Comparison of ENCODE assay signal across 10 mouse cellular contexts in genomic region chr16:30096475-30096874, GRCm38 (mm10). TPM values are rescaled to one million over a fixed set of nuclear protein-coding genes. Genes with fewer than 3 reads are reported as not detected.
A peak's percentile ranks its signal among the peaks of the same experiment; 100 is the strongest.
DNase-seq lines count a peak whose midpoint lies in the region; ATAC-seq and TF ChIP-seq lines count a peak whose summit lies in the region.
"Had no signal": no experiment of that assay in that cellular context is flagged by ENCODE, and none has a peak within 500 bp of the region (broad histone marks: within the 10 kb centered on the region; RNA-seq: fewer than 3 reads in every experiment).

No protein-coding gene starts in this region.

- H3K9me3 ChIP-seq in heart, postnatal 0 days (replicated peaks; ENCODE audit: control insufficient read depth, low read length), result no peaks in the 10 kb centered on the region
- H3K9me3 ChIP-seq in midbrain, embryonic 15.5 days, result no peaks in the 10 kb centered on the region
- H3K9me3 ChIP-seq: forebrain, embryonic 12.5 days had no signal

- no peak for DNase-seq in heart, postnatal 0 days (ENCODE audit: low spot score)
- no peak for DNase-seq in heart, adult 18-20 months
- peak; percentile 45 for DNase-seq in embryo, embryonic 9.5 days (ENCODE audit: extremely low spot score)
- peak; percentile 14 to 34 for DNase-seq in gastrocnemius, adult 8-10 months (ENCODE audit: low spot score in 2 of 2)
- peak; percentile 40 for DNase-seq in lung, postnatal 14 days
- no peak for DNase-seq in cerebellum, adult 9-11 months
- DNase-seq in cerebellum, postnatal 4 days (ENCODE audit: low spot score in 2 of 2), result no peak

- ATAC-seq in heart, postnatal 0 days (ENCODE audit: insufficient read depth, low read depth), result peak; percentile 20; the same call in 1 of the 2 replicates
- no peak for ATAC-seq in midbrain, embryonic 15.5 days (replicated peaks)
- ATAC-seq: hindbrain, embryonic 16.5 days had no signal

- 22% methylated on average over 7 of the region's 7 CpGs for WGBS in heart, postnatal 0 days
- 51% methylated on average over 7 of the region's 7 CpGs for WGBS in midbrain, embryonic 15.5 days

- H3K36me3 ChIP-seq in heart, postnatal 0 days (replicated peaks; ENCODE audit: control insufficient read depth, insufficient read depth, low read length), result no peaks in the 10 kb centered on the region
- H3K36me3 ChIP-seq in midbrain, embryonic 15.5 days (replicated peaks), result no peaks in the 10 kb centered on the region
- H3K36me3 ChIP-seq: forebrain, embryonic 12.5 days had no signal

- TF ChIP-seq EP300 in heart, postnatal 0 days (IDR thresholded peaks at IDR 0.05; ENCODE audit: low read depth), result no peak

- H3K4me3 ChIP-seq in heart, postnatal 0 days (ENCODE audit: low read depth, low read length), result no peak overlapping the region
- no peak overlapping the region for H3K4me3 ChIP-seq in midbrain, embryonic 15.5 days
- H3K4me3 ChIP-seq: forebrain, embryonic 12.5 days had no signal

- H3K9ac ChIP-seq in heart, postnatal 0 days (replicated peaks; ENCODE audit: low read depth, low read length), result no peak overlapping the region
- H3K9ac ChIP-seq in midbrain, embryonic 15.5 days, result no peak overlapping the region
- H3K9ac ChIP-seq: forebrain, embryonic 12.5 days had no signal

- H3K27me3 ChIP-seq in heart, postnatal 0 days (ENCODE audit: control insufficient read depth, insufficient read depth, low read length), result 0 out of 2 replicates have a peak, but pooled peaks cover 6% of the 10 kb centered on the region
- H3K27me3 ChIP-seq in midbrain, embryonic 15.5 days (replicated peaks), result peaks cover 5% of the 10 kb centered on the region

- no peak for TF ChIP-seq CTCF in heart, postnatal 0 days (IDR thresholded peaks at IDR 0.05; ENCODE audit: low read depth)

- no peaks in the 10 kb centered on the region for H3K4me1 ChIP-seq in heart, postnatal 0 days (ENCODE audit: control insufficient read depth, insufficient read depth)
- no peaks in the 10 kb centered on the region for H3K4me1 ChIP-seq in midbrain, embryonic 15.5 days
- H3K4me1 ChIP-seq: forebrain, embryonic 12.5 days had no signal

- no peak overlapping the region for H3K4me2 ChIP-seq in heart, postnatal 0 days (ENCODE audit: low read depth, low read length)
- H3K4me2 ChIP-seq in midbrain, embryonic 15.5 days, result no peak overlapping the region
- H3K4me2 ChIP-seq: forebrain, embryonic 12.5 days had no signal

- no peak overlapping the region for H3K27ac ChIP-seq in heart, postnatal 0 days (ENCODE audit: low read depth)
- H3K27ac ChIP-seq in midbrain, embryonic 15.5 days, result no peak overlapping the region
- H3K27ac ChIP-seq: forebrain, embryonic 12.5 days had no signal

RNA-seq across cellular contexts. Expression of gene Hes1, which starts 32.3 kb away (rescaled TPM):
- total RNA-seq in heart, postnatal 0 days (2014; rRNA removed; ENCODE audit: low replicate concordance), result 19.3 and 20.9 TPM in 2 replicates
- 24.9 and 27.2 TPM in 2 replicates for polyA plus RNA-seq in heart, postnatal 0 days (2015; fragmentation: Nextera tagmentation; extraction: Ambion mirVana)
- total RNA-seq in heart, adult 18-20 months (2021), result 10 to 100 TPM; 14.8 to 18.7 TPM
- total RNA-seq in gastrocnemius, adult 8-10 months (2022), result 10 to 100 TPM in 2 of 4 experiments, 1 to 10 TPM in 2; 8.9 to 13.4 (median 9.9) TPM
- polyA plus RNA-seq in midbrain, embryonic 15.5 days (2015; fragmentation: Nextera tagmentation; extraction: Ambion mirVana), result 11.1 and 12.4 TPM in 2 replicates

Comparison
In these comparisons a context has a peak if more than half of its experiments do, and no peak if none do; other contexts are left out.
1. DNase-seq: peak in embryo, embryonic 9.5 days (single experiment), gastrocnemius, adult 8-10 months (2 of 2) and lung, postnatal 14 days (single experiment); none in heart, postnatal 0 days (single experiment), heart, adult 18-20 months (0 of 2), cerebellum, adult 9-11 months (single experiment) and cerebellum, postnatal 4 days (0 of 2).